14 mouse cellular contexts compared by ENCODE assay signal in the genomic region with DNA sequence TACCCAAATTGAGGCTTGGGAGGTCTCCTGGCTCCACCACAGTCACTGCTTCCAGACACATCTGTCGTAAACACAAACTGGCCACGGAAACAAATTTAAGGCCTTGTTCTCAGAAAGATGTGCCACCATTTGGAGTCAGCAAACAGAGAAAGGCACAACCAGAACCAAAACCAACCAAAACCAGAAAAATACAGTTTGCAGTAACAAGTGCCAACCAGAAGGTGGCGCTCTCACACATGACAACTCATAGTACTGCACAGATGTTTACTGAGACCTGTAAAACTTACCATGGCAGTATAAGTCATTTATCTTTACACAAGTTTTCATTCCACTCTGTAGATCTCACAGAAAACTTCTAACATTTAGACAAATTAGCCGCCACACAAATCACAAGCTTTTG. TPM values are rescaled to one million over a fixed set of nuclear protein-coding genes. Genes with fewer than 3 reads are reported as not detected.
DNase-seq lines count a peak whose midpoint lies in the region; TF ChIP-seq lines count a peak whose summit lies in the region.
"Had no signal": no experiment of that assay in that cellular context is flagged by ENCODE, and none has a peak within 500 bp of the region (broad histone marks: within the 10 kb centered on the region; RNA-seq: fewer than 3 reads in every experiment).

No protein-coding gene starts in this region.

- no peak overlapping the region for H3K27ac ChIP-seq in left cerebral cortex, adult 2 months
- no peak overlapping the region for H3K27ac ChIP-seq in ES-Bruce4 (ENCODE audit: insufficient read depth, low read length)
- H3K27ac ChIP-seq: forebrain, embryonic 15.5 days; limb, embryonic 12.5 days; neural tube, embryonic 15.5 days had no signal

- peaks cover 4% of the 10 kb centered on the region for H3K4me1 ChIP-seq in ES-Bruce4 (ENCODE audit: control insufficient read depth, insufficient read depth, low read length)

- peak; percentile 29 for TF ChIP-seq CTCF in left cerebral cortex, adult 2 months (IDR thresholded peaks at IDR 0.05)
- peak; percentile 9 for TF ChIP-seq CTCF in ES-Bruce4 (IDR thresholded peaks at IDR 0.05; ENCODE audit: low read depth, low read length)

- H3K4me3 ChIP-seq in left cerebral cortex, adult 2 months: no peak overlapping the region
- H3K4me3 ChIP-seq in ES-Bruce4 (ENCODE audit: low read depth, low read length): no peak overlapping the region
- H3K4me3 ChIP-seq: forebrain, embryonic 15.5 days; limb, embryonic 12.5 days; neural tube, embryonic 15.5 days had no signal

- no peak for DNase-seq in left cerebral cortex, adult 2 months (ENCODE audit: extremely low spot score in 1 of 2, low spot score in 2 of 2)
- no peak for DNase-seq in left cerebral cortex, postnatal 14 days (ENCODE audit: low spot score in 2 of 2)
- DNase-seq in B cell, adult 2 months: peak; percentile 9 to 21
- DNase-seq in induced T-regulatory cell, adult 2 months (ENCODE audit: low read depth): peak; percentile 51
- no peak for DNase-seq in urinary bladder, postnatal 14 days (ENCODE audit: low spot score)
- no peak for DNase-seq in cerebellum, postnatal 25 days
- DNase-seq: cerebellum, postnatal 14 days; gastrocnemius, postnatal 36 days; kidney, adult 18-20 months; lung, postnatal 10 days had no signal

- H3K9ac ChIP-seq in ES-Bruce4 (ENCODE audit: low read depth, poor library complexity, severe bottlenecking): no peak overlapping the region
- H3K9ac ChIP-seq: forebrain, embryonic 15.5 days; limb, embryonic 12.5 days; neural tube, embryonic 15.5 days had no signal

- TF ChIP-seq POLR2A in ES-Bruce4 (IDR thresholded peaks at IDR 0.05; ENCODE audit: insufficient read depth, low read length): no peak

- intact Hi-C loops in left cerebral cortex, adult 2 months (cut with DNase I): no loop called here
- intact Hi-C loops in left cerebral cortex, postnatal 14 days (cut with DNase I): loop anchor here (5.0 kb wide), 1 partner anchor 101 kb away; the partner anchor contains the start of gene Phyhd1

- H3K36me3 ChIP-seq in ES-Bruce4 (ENCODE audit: control insufficient read depth, insufficient read depth, low read length, poor library complexity, severe bottlenecking): no peaks in the 10 kb centered on the region
- H3K36me3 ChIP-seq: forebrain, embryonic 15.5 days; limb, embryonic 12.5 days; neural tube, embryonic 15.5 days had no signal

- H3K9me3 ChIP-seq in ES-Bruce4 (replicated peaks; ENCODE audit: control insufficient read depth, insufficient read depth, low read length, poor library complexity, severe bottlenecking): peaks cover 13% of the 10 kb centered on the region

- no peaks in the 10 kb centered on the region for H3K27me3 ChIP-seq in ES-Bruce4 (ENCODE audit: control insufficient read depth, insufficient read depth, low read length, poor library complexity, severe bottlenecking)
- H3K27me3 ChIP-seq: forebrain, embryonic 15.5 days; limb, embryonic 12.5 days; neural tube, embryonic 15.5 days had no signal

- TF ChIP-seq EP300 in ES-Bruce4 (IDR thresholded peaks at IDR 0.05; ENCODE audit: insufficient read depth, low read depth, low read length): no peak

RNA-seq across cellular contexts. Expression of gene Endog, which starts 4.6 kb away (rescaled TPM):
- 10 to 100 TPM; 20.9 to 21.4 TPM for total RNA-seq in left cerebral cortex, adult 2 months (2021)
- total RNA-seq in left cerebral cortex, postnatal 14 days (2021): 10 to 100 TPM; 23.0 to 27.5 TPM
- polyA plus RNA-seq in ES-Bruce4 (2011; ENCODE audit: insufficient read depth, insufficient read length, low read depth, missing spikeins): 6.5 and 8.0 TPM in 2 replicates

RNA-seq across cellular contexts. Expression of gene Spout1, which starts 11.6 kb away (rescaled TPM):
- 10 to 100 TPM; 36.6 to 38.4 TPM for total RNA-seq in left cerebral cortex, adult 2 months (2021)
- 10 to 100 TPM; 36.3 to 37.0 TPM for total RNA-seq in left cerebral cortex, postnatal 14 days (2021)
- 45.9 and 50.5 TPM in 2 replicates for polyA plus RNA-seq in ES-Bruce4 (2011; ENCODE audit: insufficient read depth, insufficient read length, low read depth, missing spikeins)

RNA-seq across cellular contexts. Expression of gene Tbc1d13, which starts 33.1 kb away (rescaled TPM):
- 10 to 100 TPM; 49.6 to 53.3 TPM for total RNA-seq in left cerebral cortex, adult 2 months (2021)
- total RNA-seq in left cerebral cortex, postnatal 14 days (2021): 10 to 100 TPM; 65.2 to 69.1 TPM
- 171 and 173 TPM in 2 replicates for polyA plus RNA-seq in ES-Bruce4 (2011; ENCODE audit: insufficient read depth, insufficient read length, low read depth, missing spikeins)

RNA-seq across cellular contexts. Expression of gene Kyat1, which starts 39.0 kb away (rescaled TPM):
- total RNA-seq in left cerebral cortex, adult 2 months (2021): 10 to 100 TPM; 14.3 to 15.2 TPM
- total RNA-seq in left cerebral cortex, postnatal 14 days (2021): 10 to 100 TPM; 15.2 to 15.5 TPM
- polyA plus RNA-seq in ES-Bruce4 (2011; ENCODE audit: insufficient read depth, insufficient read length, low read depth, missing spikeins): 9.6 and 12.3 TPM in 2 replicates

RNA-seq across cellular contexts. Expression of gene Zer1, which starts 42.3 kb away (rescaled TPM):
- 100 to 1,000 TPM; 163 to 171 TPM for total RNA-seq in left cerebral cortex, adult 2 months (2021)
- total RNA-seq in left cerebral cortex, postnatal 14 days (2021): 100 to 1,000 TPM; 135 to 139 TPM
- polyA plus RNA-seq in ES-Bruce4 (2011; ENCODE audit: insufficient read depth, insufficient read length, low read depth, missing spikeins): 33.8 and 35.1 TPM in 2 replicates

Comparison
In these comparisons a context has a peak if more than half of its experiments do, and no peak if none do; other contexts are left out.
1. DNase-seq: peak in B cell, adult 2 months (2 of 2) and induced T-regulatory cell, adult 2 months (single experiment); none in left cerebral cortex, adult 2 months (0 of 2), left cerebral cortex, postnatal 14 days (0 of 2), urinary bladder, postnatal 14 days (single experiment) and cerebellum, postnatal 25 days (0 of 2).